Mouse (Mus musculus): ENCODE measurements around the gene Tma7.

The Tma7 gene

DNA sequence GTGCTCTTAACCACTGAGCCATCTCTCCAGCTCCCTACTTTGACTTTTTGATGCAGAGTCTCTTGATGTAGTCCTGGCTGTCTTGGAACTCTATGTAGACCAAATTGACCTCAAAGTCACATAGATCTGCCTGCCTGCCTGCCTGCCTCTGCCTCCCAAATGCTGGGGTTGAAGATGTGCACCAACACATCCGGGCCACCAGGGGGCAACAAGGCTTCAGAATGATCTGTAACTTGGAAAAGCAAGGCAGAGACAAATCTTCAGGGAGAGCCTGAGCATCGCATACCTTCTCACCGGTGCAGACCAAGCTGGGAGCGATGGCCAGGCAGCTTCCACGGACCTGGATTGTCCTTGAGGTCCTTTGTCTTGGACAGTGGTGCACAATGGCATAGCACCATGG lies 36.1 kb downstream of the Tma7 start:
- peak in 1 of 2 experiments; percentile 64 for DNase-seq (ENCODE audit: low spot score in 2 of 2)

DNA sequence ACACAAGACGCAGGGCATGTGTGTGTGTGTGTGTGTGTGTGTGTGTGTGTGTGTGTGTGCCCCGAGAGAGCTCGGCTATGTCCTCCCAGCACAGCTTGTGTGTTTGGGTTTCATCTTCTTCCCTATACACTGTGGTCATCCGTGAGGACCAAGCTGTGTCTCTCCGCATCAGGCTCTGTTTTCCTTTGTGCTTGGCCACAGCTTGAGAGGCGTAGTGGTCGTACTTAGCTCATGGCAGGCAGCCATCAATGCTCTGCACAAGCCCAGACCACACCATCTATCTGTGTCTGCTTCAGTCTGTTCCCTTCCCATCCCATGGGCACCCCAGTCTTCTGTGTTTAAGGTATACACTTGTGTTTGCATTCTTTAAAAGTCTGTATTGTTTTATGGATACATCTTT lies 41.0 kb downstream of the Tma7 start:
- peak in 1 of 2 experiments; percentile 35 for DNase-seq (ENCODE audit: low spot score in 2 of 2)

DNA sequence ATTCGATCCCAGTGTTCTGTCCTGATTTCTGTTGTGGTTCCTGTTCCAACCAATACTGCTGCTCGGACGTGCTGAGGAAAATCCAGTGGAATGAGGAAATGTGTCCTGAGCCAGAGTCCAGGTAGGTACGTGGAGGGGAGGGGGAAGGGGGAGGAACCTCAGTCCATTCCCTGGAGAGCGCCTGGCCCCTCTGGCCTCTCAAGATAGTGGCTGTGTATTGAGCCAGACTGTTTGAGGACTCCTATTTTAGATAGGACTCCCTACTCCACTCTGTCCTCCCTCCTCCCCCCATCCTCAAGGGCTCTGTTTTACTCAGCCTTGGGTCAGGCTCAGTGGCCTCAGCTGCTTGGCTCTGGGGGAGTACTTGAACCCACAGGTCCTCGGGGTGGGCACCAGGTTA lies 41.5 kb downstream of the Tma7 start:
- peak in 1 of 2 experiments; percentile 53 for DNase-seq (ENCODE audit: low spot score in 2 of 2)

DNA sequence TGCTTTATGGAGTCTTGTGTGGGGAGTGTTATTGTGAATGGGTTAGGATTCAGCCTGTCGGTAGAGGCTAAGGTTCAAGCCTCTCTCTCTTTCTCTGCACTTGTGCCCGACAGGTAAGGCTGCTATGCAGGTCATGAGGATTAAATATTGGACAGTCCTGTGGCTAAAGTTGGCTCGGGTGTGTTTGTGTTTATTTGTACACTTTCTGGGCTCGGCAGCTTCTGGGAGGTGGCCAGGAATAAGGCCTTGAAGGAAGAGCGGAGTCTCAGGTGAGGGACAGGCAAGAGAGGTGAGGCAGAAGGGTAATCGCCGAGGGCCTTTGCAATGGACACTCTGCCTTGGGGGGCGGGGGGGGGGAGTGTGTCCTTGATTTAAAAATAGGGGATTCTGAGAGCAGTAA lies 42.2 kb downstream of the Tma7 start:
- DNase-seq (ENCODE audit: low spot score in 2 of 2): peak in 1 of 2 experiments; percentile 16

DNA sequence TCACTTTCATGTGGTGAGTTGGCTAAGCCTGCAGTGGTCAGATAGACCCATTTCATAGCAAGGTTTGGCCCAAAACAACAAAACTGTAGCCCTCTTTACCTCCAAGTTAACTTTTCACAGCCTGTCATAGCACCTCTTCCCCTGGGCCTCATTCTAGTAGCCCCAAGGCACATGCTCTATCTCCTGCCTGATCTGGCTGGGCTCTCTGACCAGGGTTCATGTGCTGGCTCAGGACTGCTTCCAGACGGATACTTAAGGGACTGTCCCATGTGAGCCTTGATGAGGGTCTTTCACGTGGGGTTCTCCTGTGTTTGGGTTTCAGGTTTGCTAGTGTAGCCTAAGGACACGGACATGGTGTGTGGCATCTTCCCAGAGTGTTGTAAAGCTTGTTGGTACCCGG lies 42.7 kb downstream of the Tma7 start:
- DNase-seq (ENCODE audit: low spot score in 2 of 2): peak in 1 of 2 experiments; percentile 50

DNA sequence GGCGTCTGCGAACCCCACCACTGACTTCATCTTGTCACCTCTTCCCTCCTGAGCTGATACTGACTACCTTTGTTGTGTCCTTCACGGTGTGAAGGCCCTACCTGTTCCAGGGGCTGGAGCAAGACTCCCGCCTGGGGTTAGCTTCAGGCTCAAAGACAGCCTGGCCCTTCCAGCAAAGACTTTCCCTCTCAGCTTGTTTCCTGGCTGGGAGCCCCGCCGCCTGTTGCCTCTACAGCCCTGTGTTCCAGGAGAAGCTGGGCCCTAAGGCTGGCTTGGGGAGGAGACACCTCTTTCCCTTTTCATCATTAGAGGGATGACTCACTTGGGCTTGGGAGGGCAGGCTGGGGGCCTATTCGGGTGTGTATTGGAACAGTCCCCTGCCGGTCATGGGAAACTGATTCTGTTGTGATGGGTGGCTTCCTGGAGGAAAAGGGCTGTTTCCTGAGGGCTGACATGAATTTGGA lies 43.5 kb downstream of the Tma7 start:
- peak in 1 of 2 experiments; percentile 60 for DNase-seq (ENCODE audit: low spot score in 2 of 2)

DNA sequence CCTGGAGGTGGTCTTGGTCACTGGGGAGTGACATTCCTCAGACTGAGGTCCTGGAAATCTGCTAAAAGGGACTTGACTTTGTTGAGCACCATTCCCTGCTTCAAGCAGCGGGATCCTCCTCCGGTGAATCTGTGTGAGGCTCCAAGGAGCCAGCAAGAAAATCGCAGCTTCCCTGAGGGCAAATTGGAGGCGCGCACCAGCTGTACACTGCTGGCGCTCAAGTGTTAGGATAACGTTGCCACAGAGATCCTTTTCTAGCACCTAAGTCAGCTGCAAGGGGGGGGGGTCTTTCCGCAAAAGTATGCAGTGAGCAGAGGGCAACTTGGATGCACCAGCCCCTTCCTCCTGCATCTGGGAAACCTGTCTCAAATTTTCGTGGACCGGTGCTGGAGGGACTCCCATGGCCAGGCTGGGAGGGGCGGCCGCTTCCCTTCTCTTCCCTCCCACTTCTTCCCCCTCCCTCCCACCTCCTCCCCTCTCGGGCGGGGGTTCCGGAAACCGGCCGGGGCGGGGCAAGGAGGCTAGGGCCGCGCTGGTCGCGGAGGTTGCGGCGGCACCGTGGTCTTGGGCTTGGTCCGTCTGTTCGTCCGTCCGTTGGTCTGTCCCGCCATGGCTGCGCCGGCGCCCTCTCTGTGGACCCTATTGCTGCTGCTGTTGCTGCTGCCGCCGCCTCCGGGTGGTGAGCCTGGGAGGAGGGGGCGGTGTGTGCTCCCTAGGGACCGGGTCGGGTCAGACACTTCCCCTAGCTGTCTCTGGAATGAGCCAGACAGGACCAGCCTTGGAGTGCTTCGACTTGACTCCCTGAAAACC lies 44.1 kb downstream of the Tma7 start, which contains the start of gene Shisa5:
TSS of gene Shisa5 (plus strand) at position 480 of the 810 bp plus-strand sequence.
- peak; percentile 75 to 85 for DNase-seq (ENCODE audit: low spot score in 2 of 2)

DNA sequence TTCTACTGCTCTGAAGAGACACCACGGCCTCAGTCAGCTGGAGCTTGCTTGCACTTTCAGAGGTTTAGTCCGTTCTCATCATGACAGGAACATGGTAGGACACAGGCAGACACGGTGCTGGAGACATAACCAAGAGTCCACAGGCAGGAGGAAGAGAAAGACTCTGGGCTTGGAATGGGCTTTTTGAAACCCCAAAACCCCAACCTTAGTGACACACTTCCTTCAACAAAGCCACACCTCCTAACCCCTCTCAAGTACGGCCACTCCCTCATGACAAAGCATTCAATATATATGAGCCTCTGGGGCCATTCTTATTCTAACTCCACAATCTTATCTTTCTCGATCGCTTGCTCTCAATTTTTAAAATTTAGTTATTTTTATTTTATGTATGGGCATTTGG lies 50.0 kb downstream of the Tma7 start:
- DNase-seq (ENCODE audit: low spot score in 2 of 2): no peak

DNA sequence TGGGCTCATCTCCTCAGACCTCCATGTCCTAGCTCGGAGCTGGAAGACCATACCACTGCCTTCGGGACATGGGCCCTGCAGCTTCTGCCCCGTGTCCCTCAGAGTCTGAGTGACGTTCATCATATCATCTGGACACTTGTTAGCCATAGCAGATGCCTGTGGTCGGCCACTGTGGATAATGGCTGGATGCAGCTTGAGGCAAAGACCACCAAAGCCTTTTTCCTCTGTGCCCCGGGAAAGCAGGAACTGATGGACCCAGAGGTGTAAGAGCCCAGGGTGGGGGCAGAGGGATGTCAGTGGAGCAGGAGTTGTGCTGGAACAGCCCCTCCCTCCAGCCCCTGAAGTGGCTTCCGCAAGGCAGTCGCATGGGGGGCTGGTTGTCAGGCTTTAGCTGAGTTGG lies 50.7 kb downstream of the Tma7 start:
- peak in 1 of 2 experiments; percentile 48 for DNase-seq (ENCODE audit: low spot score in 2 of 2)

DNA sequence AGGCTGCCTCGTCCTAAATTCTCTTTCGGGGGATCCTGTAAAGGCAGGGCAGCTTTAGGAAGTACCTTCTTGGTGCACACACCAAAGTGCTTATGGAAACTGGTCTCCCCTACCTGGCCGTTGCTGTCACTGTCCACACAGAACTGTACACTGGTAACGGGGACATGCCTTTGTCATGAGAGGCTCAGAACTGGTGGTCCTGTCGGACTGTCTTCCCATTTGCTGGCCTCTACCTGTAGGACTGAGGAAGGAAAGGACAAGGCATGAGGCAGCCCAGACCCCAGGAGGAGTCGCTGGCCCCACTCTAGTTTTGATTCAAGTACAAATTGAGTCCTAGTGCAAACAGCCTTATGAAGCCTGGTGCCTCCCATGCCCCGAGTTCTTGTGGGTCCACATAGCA lies 51.4 kb downstream of the Tma7 start:
- DNase-seq (ENCODE audit: low spot score in 2 of 2): peak in 1 of 2 experiments; percentile 50

DNA sequence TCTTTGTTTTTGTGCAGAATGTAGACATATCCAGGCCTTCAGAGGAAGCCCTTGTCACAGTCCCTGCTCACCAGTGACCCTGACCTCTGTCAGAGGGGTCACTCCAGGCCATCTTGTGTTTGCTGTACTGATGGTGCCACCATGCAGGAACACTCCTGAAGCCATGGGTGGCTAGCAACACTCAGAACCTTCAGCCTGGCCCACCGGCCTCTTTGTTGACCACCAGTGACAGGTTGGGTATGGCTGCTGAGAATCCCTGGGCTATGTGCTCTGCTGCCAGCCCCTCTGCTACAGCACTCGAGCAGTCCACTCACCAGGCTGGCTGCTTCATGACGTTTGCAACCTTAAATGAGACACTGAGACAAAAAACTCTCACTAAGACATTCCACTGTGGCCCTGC lies 52.1 kb downstream of the Tma7 start:
- DNase-seq (ENCODE audit: low spot score in 2 of 2): peak in 1 of 2 experiments; percentile 53

DNA sequence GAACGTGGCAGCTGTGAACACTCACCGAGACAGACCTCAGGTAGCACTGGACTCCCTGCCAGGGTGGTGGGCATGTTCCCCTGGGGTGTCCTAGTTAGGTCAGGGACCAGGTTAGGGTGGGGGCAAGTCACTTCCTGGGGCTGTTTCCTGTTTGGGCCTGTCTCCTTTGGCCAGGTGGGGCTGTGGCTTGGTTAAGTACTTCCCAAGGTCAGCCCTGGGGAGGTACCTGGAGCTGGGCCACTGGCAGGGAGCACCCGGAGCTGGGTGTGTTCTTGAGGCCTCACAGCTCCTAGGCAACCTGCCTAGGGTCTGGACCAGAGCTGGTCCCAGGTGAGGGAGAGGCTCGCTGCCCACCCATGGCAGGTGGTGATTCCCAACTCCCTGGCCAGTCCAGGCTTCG lies 53.5 kb downstream of the Tma7 start:
- peak in 1 of 2 experiments; percentile 53 for DNase-seq (ENCODE audit: low spot score in 2 of 2)

DNA sequence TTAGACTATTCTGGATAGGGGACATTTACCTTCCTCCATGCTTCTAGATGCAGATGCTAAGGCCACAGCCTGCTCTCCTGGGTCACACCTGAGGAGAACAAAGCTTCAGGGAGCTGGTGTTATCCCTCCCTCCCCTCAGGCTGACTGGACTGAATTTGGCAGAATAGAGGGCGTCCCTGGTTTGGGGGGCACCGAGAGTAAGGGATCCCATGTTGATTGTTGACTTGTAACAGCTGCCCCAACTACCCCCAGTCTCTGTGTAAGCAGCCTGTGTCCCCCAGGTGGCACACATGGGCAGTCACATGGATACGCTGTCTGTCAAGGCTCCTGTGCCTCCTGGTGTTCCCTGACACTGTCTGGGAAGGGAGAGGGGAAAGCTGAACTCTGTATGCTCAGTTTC lies 54.0 kb downstream of the Tma7 start:
- DNase-seq (ENCODE audit: low spot score in 2 of 2): peak in 1 of 2 experiments; percentile 50

DNA sequence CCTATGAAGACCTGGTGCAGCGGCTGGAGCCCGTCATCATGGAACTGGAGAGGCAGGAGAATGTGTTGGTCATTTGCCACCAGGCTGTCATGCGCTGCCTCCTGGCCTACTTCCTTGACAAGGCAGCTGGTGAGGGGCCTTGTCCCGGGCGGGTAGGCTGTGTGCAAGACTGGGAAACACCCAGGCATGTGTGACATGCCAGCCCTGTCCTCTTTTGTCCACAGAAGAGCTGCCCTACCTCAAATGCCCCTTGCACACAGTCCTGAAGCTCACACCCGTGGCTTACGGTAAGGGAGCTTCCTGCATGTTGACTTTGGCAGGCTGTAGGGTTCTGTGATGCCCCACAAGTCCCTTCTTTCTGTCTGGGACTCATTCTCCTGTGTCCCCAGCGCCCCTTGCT lies 54.9 kb downstream of the Tma7 start:
- DNase-seq (ENCODE audit: low spot score in 2 of 2): no peak
